In the genomic region with DNA sequence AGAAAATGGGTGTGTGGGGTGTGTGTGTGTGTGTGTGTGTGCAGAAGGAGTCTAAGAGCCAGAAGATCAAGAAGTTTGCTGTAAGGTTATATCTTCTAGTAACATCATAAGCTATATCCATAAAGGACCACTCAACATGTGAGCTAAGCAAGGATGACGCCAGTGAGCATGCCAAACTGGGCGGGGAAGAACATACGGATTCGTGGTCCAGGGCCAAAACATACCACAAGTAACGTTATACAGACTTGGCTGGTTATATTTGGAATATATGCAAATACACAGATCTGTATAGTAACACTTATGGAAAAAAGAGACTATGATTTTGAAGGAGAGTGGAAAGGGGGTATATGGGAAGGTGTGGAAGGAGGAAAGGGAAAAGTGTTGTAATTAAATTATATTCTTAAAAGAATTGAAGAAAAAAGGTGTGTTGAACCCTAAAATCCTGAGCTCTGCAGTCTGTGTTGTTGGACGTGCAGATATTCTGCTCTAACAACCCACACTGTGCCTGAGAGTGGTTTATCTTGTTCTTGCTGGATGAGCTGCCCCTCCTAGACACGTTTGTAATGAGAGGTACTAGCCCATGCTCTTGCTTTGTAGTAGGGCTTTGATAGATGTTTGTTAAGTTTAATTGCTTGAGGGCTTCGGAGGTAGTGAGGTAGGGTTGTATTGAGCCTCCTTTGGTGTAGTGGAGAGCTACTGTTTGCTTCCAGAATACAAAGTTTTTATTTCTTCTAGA, we compare ENCODE assay signal across 16 mouse cellular contexts. TPM values are rescaled to one million over a fixed set of nuclear protein-coding genes. Genes with fewer than 3 reads are reported as not detected.
A peak's percentile ranks its signal among the peaks of the same experiment; 100 is the strongest.
DNase-seq lines count a peak whose midpoint lies in the region; ATAC-seq lines count a peak whose summit lies in the region.
"Had no signal": no experiment of that assay in that cellular context is flagged by ENCODE, and none has a peak within 500 bp of the region (broad histone marks: within the 10 kb centered on the region; RNA-seq: fewer than 3 reads in every experiment).

No protein-coding gene starts in this region.

- DNase-seq in left cerebral cortex, postnatal 14 days (ENCODE audit: low spot score in 2 of 2): peak; percentile 19 to 41
- DNase-seq in left cerebral cortex, adult 18-20 months (ENCODE audit: low spot score in 2 of 2): no peak
- peak; percentile 54 to 71 for DNase-seq in right cerebral cortex, postnatal 10 days (ENCODE audit: low spot score in 2 of 2)
- DNase-seq in right cerebral cortex, adult 2 months (ENCODE audit: low spot score in 2 of 2): no peak
- no peak for DNase-seq in ovary, postnatal 36 days (ENCODE audit: low spot score)
- DNase-seq: adrenal gland, adult 2 months; cerebellum, adult 9-10 months; gastrocnemius, postnatal 14 days; heart, adult 2 months; heart, postnatal 36 days; lung, postnatal 4 days; retina, postnatal 1 day had no signal

- no peak overlapping the region for H3K4me2 ChIP-seq in forebrain, embryonic 16.5 days (ENCODE audit: low read length)
- H3K4me2 ChIP-seq in liver, embryonic 16.5 days (ENCODE audit: low read depth, low read length): no peak overlapping the region
- H3K4me2 ChIP-seq: hindbrain, embryonic 14.5 days; stomach, embryonic 15.5 days had no signal

- intact Hi-C loops in left cerebral cortex, postnatal 14 days (cut with DNase I): no loop called here

- no peak overlapping the region for H3K4me3 ChIP-seq in forebrain, embryonic 16.5 days (replicated peaks; ENCODE audit: low read length)
- no peak overlapping the region for H3K4me3 ChIP-seq in liver, embryonic 16.5 days (ENCODE audit: low read depth, low read length)
- H3K4me3 ChIP-seq: heart, adult 2 months; stomach, embryonic 15.5 days had no signal

- WGBS in forebrain, embryonic 16.5 days: 59% methylated on average over 8 of the region's 8 CpGs
- WGBS in liver, embryonic 16.5 days (ENCODE audit: insufficient replicate concordance): 53% methylated on average over 8 of the region's 8 CpGs

- H3K9me3 ChIP-seq in forebrain, embryonic 16.5 days (ENCODE audit: control insufficient read depth, low read length): no peaks in the 10 kb centered on the region
- H3K9me3 ChIP-seq in liver, embryonic 16.5 days (replicated peaks; ENCODE audit: control insufficient read depth, low read length): no peaks in the 10 kb centered on the region
- H3K9me3 ChIP-seq: stomach, embryonic 15.5 days had no signal

- peak; percentile 63 for ATAC-seq in forebrain, embryonic 16.5 days
- 0 out of 2 replicates have a peak, but pooled peaks have one; percentile 47 for ATAC-seq in liver, embryonic 16.5 days (ENCODE audit: low read depth)

- peaks cover 17% of the 10 kb centered on the region for H3K4me1 ChIP-seq in forebrain, embryonic 16.5 days (replicated peaks; ENCODE audit: control insufficient read depth, insufficient read depth, low read length)
- H3K4me1 ChIP-seq in liver, embryonic 16.5 days (ENCODE audit: control insufficient read depth, low read depth, low read length): no peaks in the 10 kb centered on the region; the same call in 1 of the 2 replicates

- no peaks in the 10 kb centered on the region for H3K36me3 ChIP-seq in forebrain, embryonic 16.5 days (ENCODE audit: control insufficient read depth, insufficient read depth)
- no peaks in the 10 kb centered on the region for H3K36me3 ChIP-seq in liver, embryonic 16.5 days (ENCODE audit: control insufficient read depth, insufficient read depth)
- H3K36me3 ChIP-seq: stomach, embryonic 15.5 days had no signal

- H3K27me3 ChIP-seq in forebrain, embryonic 16.5 days (replicated peaks; ENCODE audit: control insufficient read depth, insufficient read depth, low read length): no peaks in the 10 kb centered on the region
- H3K27me3 ChIP-seq in liver, embryonic 16.5 days (ENCODE audit: control insufficient read depth, insufficient read depth, low read depth, low read length): no peaks in the 10 kb centered on the region
- H3K27me3 ChIP-seq: stomach, embryonic 15.5 days had no signal

- H3K9ac ChIP-seq in forebrain, embryonic 16.5 days (replicated peaks; ENCODE audit: low read depth, low read length): no peak overlapping the region
- no peak overlapping the region for H3K9ac ChIP-seq in liver, embryonic 16.5 days (ENCODE audit: low read depth, low read length)
- H3K9ac ChIP-seq: hindbrain, embryonic 14.5 days; stomach, embryonic 15.5 days had no signal

- H3K27ac ChIP-seq in forebrain, embryonic 16.5 days (ENCODE audit: low read length): no peak overlapping the region
- H3K27ac ChIP-seq in liver, embryonic 16.5 days (ENCODE audit: low read length): no peak overlapping the region
- H3K27ac ChIP-seq: heart, adult 2 months; hindbrain, embryonic 14.5 days; stomach, embryonic 15.5 days had no signal

RNA-seq across cellular contexts. Expression of gene Fmnl2, which starts 45.7 kb away (rescaled TPM):
- total RNA-seq in left cerebral cortex, postnatal 14 days (2021): 10 to 100 TPM; 42.8 to 43.4 TPM
- 10 to 100 TPM; 41.9 to 43.2 TPM for total RNA-seq in left cerebral cortex, adult 18-20 months (2021)
- polyA plus RNA-seq in forebrain, embryonic 16.5 days (2015; fragmentation: Nextera tagmentation; extraction: Ambion mirVana): 15.5 and 18.5 TPM in 2 replicates
- 0.39 and 0.53 TPM in 2 replicates for polyA plus RNA-seq in liver, embryonic 16.5 days (2015; fragmentation: Nextera tagmentation; extraction: Ambion mirVana)

Comparison
In these comparisons a context has a peak if more than half of its experiments do, and no peak if none do; other contexts are left out.
1. DNase-seq: peak in left cerebral cortex, postnatal 14 days (2 of 2) and right cerebral cortex, postnatal 10 days (2 of 2); none in left cerebral cortex, adult 18-20 months (0 of 2), right cerebral cortex, adult 2 months (0 of 2) and ovary, postnatal 36 days (single experiment).